Mouse (Mus musculus): ENCODE measurements around the gene Rps6ka1. TPM values are rescaled to one million over a fixed set of nuclear protein-coding genes. Genes with fewer than 3 reads are reported as not detected.

The Rps6ka1 gene
- polyA plus RNA-seq, 1 experiment from 2014 or later = 19.7 TPM

GRCm38 (mm10) chr4:133873926-133874864, 13.4 kb downstream of the Rps6ka1 start:
- H3K36me3 ChIP-seq (ENCODE audit: control insufficient read depth, insufficient read depth) = no peaks in the 10 kb centered on the region
- WGBS = 65% methylated on average over 17 of the region's 17 CpGs
- no peaks in the 10 kb centered on the region for H3K27me3 ChIP-seq (ENCODE audit: control insufficient read depth, insufficient read depth, low read length)
- H3K4me2 ChIP-seq (ENCODE audit: low read depth, low read length) = no peak overlapping the region
- no peak overlapping the region for H3K9ac ChIP-seq (ENCODE audit: low read length)
- no peak for ATAC-seq (replicated peaks; ENCODE audit: extremely low read depth, insufficient read depth, low FRiP score)
- H3K4me3 ChIP-seq (ENCODE audit: low read length) = no peak overlapping the region
- no peak overlapping the region for H3K27ac ChIP-seq (ENCODE audit: low read length)
- H3K9me3 ChIP-seq (replicated peaks; ENCODE audit: control insufficient read depth, low read length) = no peaks in the 10 kb centered on the region
- H3K4me1 ChIP-seq (ENCODE audit: control insufficient read depth, insufficient read depth, low read length) = peaks cover 19% of the 10 kb centered on the region

- Histone ChIP-seq H3K4me1 (ENCODE audit: control insufficient read depth, insufficient read depth, low read length) (peaks cover 18% of the 10 kb centered on the region), H3K9me3 (replicated peaks; ENCODE audit: control insufficient read depth, low read length) (no peaks in the 10 kb centered on the region), H3K4me2 (ENCODE audit: low read depth, low read length) (no peak overlapping the region), H3K27ac (ENCODE audit: low read length) (no peak overlapping the region), H3K27me3 (ENCODE audit: control insufficient read depth, insufficient read depth, low read length) (no peaks in the 10 kb centered on the region), H3K36me3 (ENCODE audit: control insufficient read depth, insufficient read depth) (no peaks in the 10 kb centered on the region), H3K9ac (ENCODE audit: low read length) (no peak overlapping the region), H3K4me3 (ENCODE audit: low read length) (no peak overlapping the region)
- ATAC-seq (replicated peaks; ENCODE audit: extremely low read depth, insufficient read depth, low FRiP score) = no peak
- 68% methylated on average over 4 of the region's 4 CpGs for WGBS
Measured at GRCm38 (mm10) chr4:133873431-133873851, 14.2 kb downstream of the Rps6ka1 start.

- H3K4me2 ChIP-seq (ENCODE audit: low read depth, low read length) = peak overlapping the region; percentile 1
Measured at GRCm38 (mm10) chr4:133872812-133873300, 14.7 kb downstream of the Rps6ka1 start.

GRCm38 (mm10) chr4:133872222-133872811, 15.3 kb downstream of the Rps6ka1 start:
- Histone ChIP-seq H3K36me3 (ENCODE audit: control insufficient read depth, insufficient read depth) (no peaks in the 10 kb centered on the region), H3K4me3 (ENCODE audit: low read length) (peak overlapping the region; percentile 29; the same call in 1 of the 2 replicates), H3K9me3 (replicated peaks; ENCODE audit: control insufficient read depth, low read length) (no peaks in the 10 kb centered on the region), H3K4me1 (ENCODE audit: control insufficient read depth, insufficient read depth, low read length) (peaks cover 18% of the 10 kb centered on the region), H3K4me2 (ENCODE audit: low read depth, low read length) (peak overlapping the region; percentile 1), H3K27me3 (ENCODE audit: control insufficient read depth, insufficient read depth, low read length) (no peaks in the 10 kb centered on the region), H3K9ac (ENCODE audit: low read length) (no peak overlapping the region), H3K27ac (ENCODE audit: low read length) (no peak overlapping the region)
- WGBS = 62% methylated on average over 7 of the region's 7 CpGs
- no peak for ATAC-seq (replicated peaks; ENCODE audit: extremely low read depth, insufficient read depth, low FRiP score)

More at GRCm38 (mm10) chr4:133872812-133873300, 14.7 kb downstream of the Rps6ka1 start:
- Histone ChIP-seq H3K27ac (ENCODE audit: low read length) (no peak overlapping the region), H3K9ac (ENCODE audit: low read length) (no peak overlapping the region), H3K4me3 (ENCODE audit: low read length) (peak overlapping the region; percentile 29; the same call in 1 of the 2 replicates), H3K36me3 (ENCODE audit: control insufficient read depth, insufficient read depth) (no peaks in the 10 kb centered on the region), H3K9me3 (replicated peaks; ENCODE audit: control insufficient read depth, low read length) (no peaks in the 10 kb centered on the region), H3K4me1 (ENCODE audit: control insufficient read depth, insufficient read depth, low read length) (peaks cover 18% of the 10 kb centered on the region), H3K27me3 (ENCODE audit: control insufficient read depth, insufficient read depth, low read length) (no peaks in the 10 kb centered on the region)
- ATAC-seq (replicated peaks; ENCODE audit: extremely low read depth, insufficient read depth, low FRiP score) = no peak
- 56% methylated on average over 15 of the region's 15 CpGs for WGBS

GRCm38 (mm10) chr4:133865231-133865630, 22.4 kb downstream of the Rps6ka1 start:
- ATAC-seq (replicated peaks; ENCODE audit: extremely low read depth, insufficient read depth, low FRiP score) = no peak
- Histone ChIP-seq H3K4me3 (ENCODE audit: low read length) (no peak overlapping the region), H3K27me3 (ENCODE audit: control insufficient read depth, insufficient read depth, low read length) (no peaks in the 10 kb centered on the region), H3K9ac (ENCODE audit: low read length) (peak overlapping the region; percentile 36), H3K4me1 (ENCODE audit: control insufficient read depth, insufficient read depth, low read length) (no peaks in the 10 kb centered on the region), H3K9me3 (replicated peaks; ENCODE audit: control insufficient read depth, low read length) (no peaks in the 10 kb centered on the region), H3K36me3 (ENCODE audit: control insufficient read depth, insufficient read depth) (peaks cover 4% of the 10 kb centered on the region; the same call in 1 of the 2 replicates), H3K27ac (ENCODE audit: low read length) (peak overlapping the region; percentile 62), H3K4me2 (ENCODE audit: low read depth, low read length) (no peak overlapping the region)
- WGBS = 67% methylated on average over 5 of the region's 5 CpGs

GRCm38 (mm10) chr4:133864380-133864981, 23.1 kb downstream of the Rps6ka1 start:
- H3K36me3 ChIP-seq (ENCODE audit: control insufficient read depth, insufficient read depth) = peaks cover 4% of the 10 kb centered on the region; the same call in 1 of the 2 replicates
- H3K9me3 ChIP-seq (replicated peaks; ENCODE audit: control insufficient read depth, low read length) = no peaks in the 10 kb centered on the region
- H3K4me3 ChIP-seq (ENCODE audit: low read length) = no peak overlapping the region
- ATAC-seq (replicated peaks; ENCODE audit: extremely low read depth, insufficient read depth, low FRiP score) = no peak
- no peaks in the 10 kb centered on the region for H3K4me1 ChIP-seq (ENCODE audit: control insufficient read depth, insufficient read depth, low read length)
- peak overlapping the region; percentile 36 for H3K9ac ChIP-seq (ENCODE audit: low read length)
- peak overlapping the region; percentile 62 for H3K27ac ChIP-seq (ENCODE audit: low read length)
- no peak overlapping the region for H3K4me2 ChIP-seq (ENCODE audit: low read depth, low read length)
- WGBS = 75% methylated on average over 13 of the region's 13 CpGs
- no peaks in the 10 kb centered on the region for H3K27me3 ChIP-seq (ENCODE audit: control insufficient read depth, insufficient read depth, low read length)

GRCm38 (mm10) chr4:133863795-133864379, 23.7 kb downstream of the Rps6ka1 start:
- H3K9me3 ChIP-seq (replicated peaks; ENCODE audit: control insufficient read depth, low read length) = no peaks in the 10 kb centered on the region
- H3K9ac ChIP-seq (ENCODE audit: low read length) = no peak overlapping the region
- no peak overlapping the region for H3K4me3 ChIP-seq (ENCODE audit: low read length)
- no peak overlapping the region for H3K27ac ChIP-seq (ENCODE audit: low read length)
- ATAC-seq (replicated peaks; ENCODE audit: extremely low read depth, insufficient read depth, low FRiP score) = no peak
- H3K4me1 ChIP-seq (ENCODE audit: control insufficient read depth, insufficient read depth, low read length) = no peaks in the 10 kb centered on the region
- no peak overlapping the region for H3K4me2 ChIP-seq (ENCODE audit: low read depth, low read length)
- 67% methylated on average over 12 of the region's 12 CpGs for WGBS
- no peaks in the 10 kb centered on the region for H3K27me3 ChIP-seq (ENCODE audit: control insufficient read depth, insufficient read depth, low read length)
- peaks cover 4% of the 10 kb centered on the region; the same call in 1 of the 2 replicates for H3K36me3 ChIP-seq (ENCODE audit: control insufficient read depth, insufficient read depth)

GRCm38 (mm10) chr4:133857527-133857926, 30.1 kb downstream of the Rps6ka1 start:
- H3K9ac ChIP-seq (ENCODE audit: low read length) = no peak overlapping the region
- WGBS = 74% methylated on average over 4 of the region's 4 CpGs
- no peak overlapping the region for H3K4me2 ChIP-seq (ENCODE audit: low read depth, low read length)
- no peak for ATAC-seq (replicated peaks; ENCODE audit: extremely low read depth, insufficient read depth, low FRiP score)
- H3K4me3 ChIP-seq (ENCODE audit: low read length) = no peak overlapping the region
- H3K27me3 ChIP-seq (ENCODE audit: control insufficient read depth, insufficient read depth, low read length) = no peaks in the 10 kb centered on the region
- H3K4me1 ChIP-seq (ENCODE audit: control insufficient read depth, insufficient read depth, low read length) = no peaks in the 10 kb centered on the region
- H3K36me3 ChIP-seq (ENCODE audit: control insufficient read depth, insufficient read depth) = peaks cover 4% of the 10 kb centered on the region; the same call in 1 of the 2 replicates
- no peaks in the 10 kb centered on the region for H3K9me3 ChIP-seq (replicated peaks; ENCODE audit: control insufficient read depth, low read length)
- no peak overlapping the region for H3K27ac ChIP-seq (ENCODE audit: low read length)
